Mouse (Mus musculus) ZHBTc4 (cell line): ENCODE results near the gene Larp4.

ENCODE experiments used
- DNase-seq: peaks from one replicate; pipeline ENCODE4 v3.0.0-alpha.2; 2011; ENCODE audit warnings: low read depth, low spot score

Larp4 gene

DNA sequence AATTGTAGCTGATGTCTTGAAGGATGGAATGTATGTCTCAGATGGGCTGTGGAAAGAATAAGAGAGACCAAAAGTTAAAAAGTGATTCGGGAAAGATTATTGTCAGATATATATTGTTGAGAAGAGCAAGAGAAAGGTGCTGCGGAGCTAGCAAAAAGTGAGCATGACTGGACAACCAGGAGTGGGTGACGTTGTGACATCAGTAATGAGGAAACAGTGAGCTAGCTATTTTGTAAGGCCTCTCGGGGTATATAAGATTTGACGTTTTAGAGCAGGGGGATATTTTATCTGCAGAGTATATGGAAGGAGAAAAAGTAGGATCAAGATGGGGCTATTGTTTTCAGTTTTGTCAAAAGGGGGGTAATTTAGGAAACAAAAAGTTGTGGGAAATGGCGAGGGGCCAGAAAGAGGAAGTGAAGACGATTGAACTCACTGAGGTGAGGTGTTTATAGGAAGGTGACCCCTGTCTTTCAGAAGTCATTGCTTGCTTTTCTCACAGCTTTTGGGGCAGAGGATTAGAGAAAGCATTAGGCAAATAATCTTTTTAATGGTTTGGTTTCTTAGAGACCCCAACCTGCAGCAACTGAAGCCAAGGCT is 34.9 kb downstream of the Larp4 start:
- DNase-seq, result no peak

- no peak for DNase-seq
These were observed 36.3 kb downstream of the Larp4 start for GRCm38 (mm10) chr15:100006180-100006579.

DNA sequence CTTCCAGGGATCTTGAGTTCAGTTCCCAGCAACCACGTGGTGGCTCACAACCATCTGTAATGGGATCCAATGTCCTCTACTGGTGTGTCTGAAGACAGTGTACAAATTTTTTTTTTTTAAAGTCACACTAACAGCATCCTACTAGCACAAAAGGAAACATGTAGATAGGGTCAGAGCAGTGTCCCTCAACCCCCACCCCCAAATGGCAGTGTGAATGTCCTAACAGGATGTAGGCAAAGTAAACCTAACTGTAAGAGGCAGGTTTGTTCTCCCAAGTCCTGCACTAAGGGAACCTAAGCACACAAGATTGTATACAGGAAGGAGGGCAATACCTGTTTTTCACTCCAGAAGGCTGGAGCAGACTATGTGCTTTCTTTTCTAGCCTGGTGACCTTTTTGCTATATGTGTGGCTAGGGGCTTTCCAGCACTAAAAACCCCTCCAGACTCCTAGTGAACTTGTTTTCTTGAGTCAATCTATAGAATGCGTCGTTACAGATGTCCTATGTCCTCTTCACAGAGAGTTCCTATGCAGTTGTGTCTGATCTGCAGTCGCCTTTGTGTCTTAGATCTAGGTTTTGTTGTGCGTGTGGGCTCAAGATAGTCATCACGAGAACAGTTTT is 48.5 kb downstream of the Larp4 start:
- DNase-seq, result no peak

GRCm38 (mm10) chr15:100021175-100021574 is 51.3 kb downstream of the Larp4 start:
- peak; percentile 39 for DNase-seq

- DNase-seq, result peak; percentile 71
These were observed 53.1 kb downstream of the Larp4 start for GRCm38 (mm10) chr15:100022923-100023322.

DNA sequence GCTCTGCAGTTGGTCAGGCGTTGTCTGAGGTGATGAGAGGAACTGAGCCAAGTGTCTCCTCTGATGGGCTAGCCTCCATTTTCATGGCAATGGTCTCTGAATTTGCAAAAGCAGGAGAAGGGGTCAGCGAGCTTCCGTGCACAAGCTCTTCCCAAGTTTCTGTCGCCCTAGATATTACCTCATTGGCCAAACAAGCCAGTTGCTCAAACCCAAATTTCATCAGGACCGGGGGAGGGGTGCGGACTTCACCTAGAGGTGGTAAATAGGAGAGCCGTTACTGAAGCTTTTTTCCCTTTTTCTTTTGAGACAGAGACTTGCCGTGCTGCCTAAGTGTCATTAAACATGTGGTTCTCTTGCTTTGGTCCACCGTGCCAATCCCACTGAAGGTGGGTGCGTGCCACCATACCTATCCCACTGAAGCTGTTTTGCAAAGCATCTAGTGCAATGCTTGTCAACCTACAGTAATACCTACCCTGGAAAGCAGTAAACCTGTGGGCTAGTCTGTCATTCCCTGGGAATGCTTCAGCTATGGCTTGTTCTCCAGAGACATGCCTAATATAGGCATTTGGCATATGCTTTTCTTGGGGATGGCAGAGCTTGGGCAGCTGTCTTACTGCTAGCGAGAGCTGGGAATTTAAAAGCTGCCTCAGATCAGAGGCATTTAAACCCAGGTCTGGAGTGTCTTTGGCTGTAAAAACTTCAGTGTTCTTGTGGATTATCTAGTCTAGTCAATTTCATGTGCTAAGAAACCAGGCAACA is 55.4 kb downstream of the Larp4 start:
- DNase-seq, result no peak

DNA sequence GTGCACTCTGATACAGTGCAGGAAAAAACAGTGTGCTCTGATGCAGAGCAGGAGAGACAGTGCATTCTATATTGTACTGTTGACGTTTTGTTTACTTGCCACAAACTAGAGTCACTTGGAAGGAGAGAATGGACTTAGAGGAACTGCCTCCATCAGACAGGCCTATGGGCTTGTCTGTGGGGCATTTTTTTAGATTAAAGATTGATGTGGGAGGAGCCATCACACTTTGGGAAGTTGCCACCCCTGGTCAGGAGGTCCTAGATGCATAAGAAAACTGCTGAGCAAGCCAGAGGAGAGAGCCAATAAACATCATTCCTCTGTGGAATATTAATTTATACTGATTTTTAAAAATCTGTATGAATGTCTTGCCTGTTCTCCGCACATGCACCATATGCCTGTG is 58.3 kb downstream of the Larp4 start:
- DNase-seq, result no peak

GRCm38 (mm10) chr15:100029497-100029896 is 59.6 kb downstream of the Larp4 start:
- DNase-seq, result no peak

DNA sequence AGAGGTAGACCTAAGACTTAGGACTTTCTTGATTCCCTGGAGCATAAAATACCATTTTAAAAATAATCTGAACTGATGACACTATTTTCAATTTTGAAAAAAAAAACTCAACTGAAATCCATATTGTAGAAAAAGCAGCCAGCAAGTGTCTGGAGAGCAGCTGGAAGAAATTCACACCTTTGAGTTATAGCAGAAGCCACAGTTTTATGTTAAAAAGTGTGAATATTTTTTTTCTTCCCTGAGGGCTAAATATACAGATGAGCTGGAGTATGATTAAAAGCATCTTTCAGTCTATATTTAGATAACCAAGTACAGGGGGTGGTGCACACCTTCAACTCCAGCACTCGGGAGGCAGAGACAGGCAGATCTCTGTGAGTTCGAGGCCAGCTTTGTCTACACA is 60.0 kb downstream of the Larp4 start:
- DNase-seq, result no peak

DNA sequence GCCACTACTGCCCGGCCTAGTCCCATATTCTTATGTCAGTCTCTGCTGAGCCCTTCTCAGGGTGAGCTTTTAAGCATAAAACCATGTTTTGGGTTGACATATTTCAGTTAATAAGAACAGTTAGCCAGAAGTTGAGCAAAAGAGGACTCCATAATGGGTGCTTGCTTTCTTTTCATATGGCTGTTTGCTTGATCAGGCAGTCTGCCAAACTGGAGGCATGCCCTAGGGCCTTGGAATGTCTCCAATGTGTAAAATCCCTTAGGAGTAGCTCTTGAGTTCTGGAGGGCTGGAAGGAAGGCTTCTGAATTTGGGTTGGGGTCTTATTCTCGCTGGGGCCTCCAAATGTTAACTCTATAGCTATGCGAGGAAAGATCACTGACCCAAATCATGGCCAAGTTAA is 62.7 kb downstream of the Larp4 start:
- DNase-seq, result no peak

- peak; percentile 98 for DNase-seq
These were observed 68.7 kb downstream of the Larp4 start, which contains the start of gene Dip2b for GRCm38 (mm10) chr15:100038470-100038971. Gene Dip2b (plus strand): TSS chr15:100038664.

GRCm38 (mm10) chr15:100039001-100039701 is 69.3 kb downstream of the Larp4 start:
- DNase-seq, result peak; percentile 66

DNA sequence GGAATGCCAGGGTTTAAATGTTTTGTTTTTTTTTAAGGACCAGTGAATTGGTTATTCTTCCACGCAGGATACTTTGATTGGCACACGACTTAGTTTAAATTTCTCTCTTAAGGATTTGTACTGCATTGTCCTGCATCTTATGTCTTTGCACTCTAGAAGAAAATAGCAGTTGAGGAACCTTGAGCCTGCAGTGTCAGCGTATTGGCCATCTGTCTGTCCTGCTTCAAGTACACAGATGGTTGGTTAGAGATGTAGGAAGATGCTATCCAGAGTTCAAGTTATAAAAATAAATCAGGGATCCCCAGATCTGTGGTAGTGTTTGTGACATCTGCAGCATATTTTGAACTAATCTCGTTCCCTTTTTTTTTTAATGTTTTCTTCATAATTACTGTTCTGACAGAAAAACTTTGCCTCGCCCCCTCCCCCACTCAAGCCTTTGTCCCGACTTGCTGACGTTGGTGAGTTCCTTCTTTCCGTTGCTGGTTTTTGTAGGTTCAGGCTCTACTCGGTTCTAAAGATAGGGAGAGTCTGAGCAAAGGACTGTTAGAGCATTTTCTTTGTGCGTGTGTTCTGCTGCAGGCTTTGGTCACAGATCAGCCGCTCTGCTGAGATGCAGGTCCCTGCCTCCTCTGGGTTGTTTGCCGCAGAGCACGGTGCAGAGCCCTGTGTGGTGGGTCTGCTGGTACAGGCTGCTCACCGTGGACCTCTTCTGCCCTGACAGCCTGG is 70.8 kb downstream of the Larp4 start:
- DNase-seq, result no peak

GRCm38 (mm10) chr15:100041267-100042047 is 71.6 kb downstream of the Larp4 start:
- peak; percentile 85 for DNase-seq

GRCm38 (mm10) chr15:100042048-100042400 is 72.2 kb downstream of the Larp4 start:
- DNase-seq, result no peak

DNA sequence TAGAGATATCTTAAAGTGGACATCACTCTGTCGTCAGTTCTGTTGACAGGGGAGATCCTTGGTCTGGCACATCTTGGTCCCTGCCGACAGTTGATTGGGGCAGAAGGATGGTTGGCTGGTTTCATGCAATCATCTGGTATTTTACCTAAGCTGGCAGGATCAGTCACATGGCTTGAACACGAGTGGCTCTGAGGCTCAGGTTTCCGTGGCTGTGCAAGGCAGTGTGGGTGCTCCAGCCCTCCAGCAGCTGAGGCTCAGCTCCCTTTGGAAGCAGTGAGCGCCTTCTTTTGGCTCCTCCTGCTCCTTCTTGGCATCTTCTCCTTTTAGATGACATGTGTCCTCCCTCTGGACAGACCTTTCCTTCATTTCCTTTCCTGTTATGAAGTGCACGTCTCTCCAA is 75.7 kb downstream of the Larp4 start:
- DNase-seq, result no peak

- no peak for DNase-seq
These were observed 79.7 kb downstream of the Larp4 start for GRCm38 (mm10) chr15:100049496-100050087.

DNA sequence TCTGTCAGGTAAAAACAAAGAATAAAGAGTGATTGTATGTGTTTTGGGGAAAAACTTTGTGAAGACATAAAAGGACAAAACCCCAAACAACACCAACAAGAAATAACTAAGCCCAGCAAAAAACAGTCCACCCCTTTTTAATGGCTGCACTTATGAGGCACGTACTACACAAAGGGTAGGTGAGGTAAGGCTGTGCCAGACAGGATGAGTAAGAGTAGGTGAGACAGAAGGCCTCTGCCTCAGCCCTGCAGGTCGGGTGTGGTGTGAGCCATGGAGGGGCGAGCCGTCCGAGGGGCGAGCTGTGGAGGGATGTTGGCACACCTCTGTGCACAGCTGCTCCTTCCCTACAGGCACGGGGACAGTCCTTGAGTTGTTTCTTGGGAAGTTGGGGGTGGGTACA is 81.1 kb downstream of the Larp4 start:
- no peak for DNase-seq

DNA sequence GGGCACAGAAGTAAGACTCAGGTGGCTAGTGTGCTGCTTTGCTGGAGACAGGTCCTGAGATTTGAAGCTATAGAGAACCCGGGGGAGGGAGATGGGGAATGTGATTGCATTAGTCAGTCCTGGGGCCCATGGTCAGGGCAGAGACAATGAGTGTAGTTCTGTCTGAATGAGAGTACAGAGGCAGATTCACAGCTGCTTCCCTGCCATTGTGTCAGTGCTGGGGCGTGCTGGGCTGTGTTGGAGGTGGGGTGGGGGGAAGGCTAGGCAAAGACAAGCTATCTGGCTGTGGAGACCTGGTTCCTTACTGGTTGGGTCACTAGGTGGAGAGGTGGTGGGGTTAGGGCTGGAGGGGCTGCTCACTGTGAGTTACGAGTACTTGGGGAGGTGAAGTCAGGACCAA is 82.9 kb downstream of the Larp4 start:
- peak; percentile 61 for DNase-seq

GRCm38 (mm10) chr15:100056397-100056908 is 86.6 kb downstream of the Larp4 start:
- no peak for DNase-seq
